Mouse (Mus musculus) testis, adult 2 months (tissue): ENCODE results near the gene Dst.

ENCODE experiments used
- CTCF ChIP-seq: fragments of 200-500 bp; IDR thresholded peaks from 2 replicates; pipeline ENCODE4 v1.5.1; 2012; ENCODE audit warnings: low read depth, mild to moderate bottlenecking, inconsistent platforms, low read length, moderate library complexity; ENCODE audit not compliant: control insufficient read depth, insufficient read depth, insufficient replicate concordance
- POLR2A ChIP-seq: fragments of 200-500 bp; IDR thresholded peaks from 2 replicates; pipeline ENCODE4 v1.6.1; 2012; ENCODE audit warnings: low read depth, mild to moderate bottlenecking, inconsistent platforms, low read length, moderate library complexity; ENCODE audit not compliant: control insufficient read depth

- TF ChIP-seq CTCF = no peak
- TF ChIP-seq POLR2A = no peak
These were observed 56.6 kb downstream of the Dst start for GRCm38 (mm10) chr1:33964643-33965042.
